Mouse (Mus musculus) cerebellum, adult 11 months (tissue): ENCODE measurements around the gene Prkag3.
A peak's percentile ranks its signal among the peaks of the same experiment; 100 is the strongest.

Source experiments
- DNase-seq: peaks from one replicate; pipeline ENCODE4 v3.0.0; 2022

Gene Prkag3

DNA sequence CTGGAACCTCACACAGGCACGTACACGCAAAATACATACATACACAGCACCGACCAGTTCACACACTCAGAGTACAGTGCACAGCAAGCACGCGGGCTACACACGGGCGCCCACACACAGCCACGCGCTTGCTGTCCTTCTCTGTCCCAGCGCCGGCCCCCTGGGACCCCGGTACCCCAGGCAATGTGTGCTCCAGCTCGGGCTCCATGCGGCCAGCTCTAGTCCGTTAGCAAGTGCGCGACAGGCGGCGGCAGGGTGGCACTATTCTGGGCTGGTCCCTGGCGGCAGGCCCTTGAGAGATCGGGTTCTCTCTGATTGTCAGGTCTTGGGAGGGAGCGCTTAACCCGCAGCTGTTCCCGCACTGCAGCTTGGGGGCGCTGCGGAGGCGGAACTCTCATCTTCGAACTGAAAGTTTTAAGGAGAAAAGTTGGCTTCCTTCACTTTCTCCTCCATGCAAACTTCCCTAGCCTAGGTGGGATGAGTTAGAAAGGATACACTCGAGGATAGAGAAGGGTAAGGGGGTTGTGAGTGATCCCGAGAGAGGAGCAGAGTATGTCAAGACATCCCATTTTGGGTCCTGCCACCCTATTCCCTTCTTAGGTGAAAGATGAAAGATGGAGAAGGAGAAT lies at the start of gene Prkag3:
Gene Prkag3, minus strand, starts transcription at position 579 of the 629 bp plus-strand sequence.
- no peak for DNase-seq

DNA sequence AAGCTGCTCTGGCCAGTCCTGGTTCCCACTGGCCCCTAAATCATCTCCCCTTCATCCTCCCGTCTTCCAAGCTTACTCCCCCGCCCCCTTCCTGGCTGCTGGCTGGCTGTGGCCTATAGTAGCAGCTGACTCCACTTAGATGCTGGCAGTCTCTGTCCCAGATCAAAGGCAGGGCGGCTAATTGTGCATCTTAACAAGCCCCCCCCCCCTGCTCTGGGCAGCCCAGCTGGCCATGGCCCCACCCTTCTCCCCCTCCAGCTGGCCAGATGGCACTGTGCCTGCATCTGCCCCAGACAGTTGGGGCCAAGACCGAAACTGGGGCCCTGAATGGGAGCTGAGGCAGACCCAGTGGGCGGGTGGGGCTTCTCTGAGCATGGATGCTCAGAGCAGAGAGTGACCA lies 48.4 kb upstream of the Prkag3 start:
- no peak for DNase-seq

DNA sequence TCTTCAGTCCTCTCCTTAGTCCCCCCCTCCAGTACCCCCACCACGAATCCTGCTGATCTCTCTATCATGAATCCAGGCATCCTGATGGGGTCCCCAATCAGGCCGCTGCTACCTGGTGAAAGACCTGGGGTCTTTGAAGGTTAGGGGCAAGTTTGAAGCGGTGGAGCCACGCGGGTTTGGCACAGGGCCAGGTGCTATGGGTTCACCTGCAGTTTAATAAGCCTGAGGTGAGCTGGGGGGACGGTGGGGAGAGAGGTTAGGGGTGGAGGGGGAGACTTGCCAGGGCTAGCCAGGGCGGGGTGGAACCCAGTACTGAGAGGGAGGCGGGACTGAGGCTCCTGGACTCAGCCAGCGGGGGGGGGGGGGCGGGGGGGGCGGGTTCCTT lies 46.1 kb upstream of the Prkag3 start:
- no peak for DNase-seq

DNA sequence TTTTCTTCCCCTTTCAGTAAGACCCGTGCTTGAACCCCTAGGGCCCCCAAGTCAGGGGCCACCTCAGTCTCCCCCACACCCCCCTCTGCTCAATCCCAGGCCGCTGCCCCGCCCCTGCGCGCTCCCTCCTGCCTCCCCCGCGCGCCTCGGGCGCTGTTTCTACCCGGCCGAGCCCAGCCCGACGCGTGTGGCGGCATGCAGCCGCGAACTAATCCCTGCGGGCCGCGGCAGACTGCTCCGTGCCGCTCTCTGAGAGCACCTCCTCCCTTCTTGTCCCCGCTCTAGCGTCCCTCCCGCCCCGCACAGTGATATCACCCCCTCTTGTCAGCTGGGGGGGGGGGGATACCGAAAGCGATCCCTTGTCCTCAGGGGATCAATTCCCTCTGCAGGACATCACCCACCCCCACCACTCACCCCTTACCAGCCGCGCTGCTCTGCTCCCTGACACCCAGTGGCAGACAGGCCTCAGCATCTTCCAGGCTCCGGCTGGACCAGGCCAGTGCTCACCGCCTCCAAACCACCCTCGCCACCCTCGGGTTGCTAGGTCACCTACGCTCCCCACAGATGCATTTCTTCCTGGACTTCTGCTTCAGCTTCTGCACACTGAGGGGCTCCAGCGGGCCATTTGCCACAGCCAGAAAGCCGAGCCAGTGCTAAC lies 45.6 kb upstream of the Prkag3 start:
- no peak for DNase-seq

DNA sequence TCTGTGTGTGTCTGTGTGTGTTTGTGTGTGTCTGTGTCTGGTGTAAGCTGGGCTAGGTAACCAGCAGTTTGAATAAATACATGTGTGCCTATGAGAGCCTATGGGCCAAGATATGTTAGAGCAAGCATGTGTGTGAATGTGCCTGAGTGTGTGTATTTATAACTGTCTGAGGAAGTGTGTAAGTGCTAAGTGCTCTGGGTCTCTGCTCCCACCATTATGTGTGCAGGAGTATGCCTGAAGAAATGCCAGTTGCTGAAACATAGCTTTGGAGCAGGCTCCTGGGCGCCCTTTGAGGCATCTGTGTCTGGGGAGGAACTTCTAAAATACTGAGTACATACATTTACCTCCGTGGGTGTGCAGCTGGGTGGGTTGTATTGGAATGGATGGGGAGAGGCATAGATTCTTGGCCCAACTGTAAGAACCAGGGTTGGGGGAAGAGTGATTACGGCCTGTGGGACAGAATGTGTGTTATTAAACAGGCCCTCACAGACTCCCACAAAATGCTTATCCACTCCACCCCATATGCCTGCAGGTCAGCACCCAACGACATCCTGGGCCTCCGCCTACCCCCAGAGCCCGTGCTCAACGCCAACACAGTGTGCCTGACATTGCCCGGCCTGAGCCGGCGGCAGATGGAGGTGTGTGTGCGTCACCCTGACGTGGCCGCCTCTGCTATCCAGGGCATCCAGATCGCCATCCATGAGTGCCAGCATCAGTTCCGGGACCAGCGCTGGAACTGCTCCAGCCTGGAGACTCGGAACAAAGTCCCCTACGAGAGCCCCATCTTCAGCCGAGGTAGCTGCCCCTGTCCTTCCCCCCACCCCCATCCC lies 44.0 kb upstream of the Prkag3 start:
- DNase-seq, result no peak

DNA sequence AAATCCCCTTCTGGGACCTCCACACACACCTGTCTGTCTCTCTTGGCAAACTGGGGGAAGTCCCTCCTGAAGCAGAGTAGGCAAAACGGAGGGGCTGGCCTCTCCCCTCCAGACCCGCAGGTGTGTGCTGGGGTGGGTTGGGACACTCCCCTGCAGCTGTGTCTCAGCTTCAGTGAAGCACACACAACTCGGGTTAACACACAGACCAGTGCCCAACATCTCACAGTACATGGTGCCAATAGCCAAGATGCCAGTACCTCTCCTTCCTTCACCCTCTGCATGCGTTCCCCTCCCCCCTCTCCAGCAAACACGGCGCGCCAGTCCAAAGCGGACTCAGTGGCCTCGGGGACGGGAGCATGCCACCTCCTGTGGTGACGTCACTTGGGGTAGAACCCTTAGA lies 42.2 kb upstream of the Prkag3 start, which contains the start of gene Wnt10a:
Gene Wnt10a, plus strand, starts transcription at position 268 of the 400 bp plus-strand sequence.
- no peak for DNase-seq

DNA sequence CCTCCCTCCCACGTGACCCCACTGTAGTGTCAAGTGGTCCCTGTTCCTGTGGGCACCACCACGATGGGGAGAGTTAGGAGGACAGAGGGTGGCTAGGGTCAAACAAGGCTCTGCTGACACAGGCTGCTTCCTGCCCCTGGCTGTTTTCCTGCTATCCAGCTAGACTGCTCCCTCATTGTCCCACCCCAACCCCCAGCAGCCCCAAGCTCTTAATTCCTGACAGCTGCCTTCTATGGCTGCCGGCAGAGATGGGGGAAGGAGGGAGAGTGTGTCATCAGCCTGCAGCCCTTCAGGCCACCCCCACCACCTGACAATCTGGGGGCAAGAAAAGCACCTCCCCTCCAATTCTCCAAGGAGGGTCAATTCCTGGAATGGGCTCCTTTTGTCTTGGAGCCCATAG lies 41.1 kb upstream of the Prkag3 start:
- no peak for DNase-seq

DNA sequence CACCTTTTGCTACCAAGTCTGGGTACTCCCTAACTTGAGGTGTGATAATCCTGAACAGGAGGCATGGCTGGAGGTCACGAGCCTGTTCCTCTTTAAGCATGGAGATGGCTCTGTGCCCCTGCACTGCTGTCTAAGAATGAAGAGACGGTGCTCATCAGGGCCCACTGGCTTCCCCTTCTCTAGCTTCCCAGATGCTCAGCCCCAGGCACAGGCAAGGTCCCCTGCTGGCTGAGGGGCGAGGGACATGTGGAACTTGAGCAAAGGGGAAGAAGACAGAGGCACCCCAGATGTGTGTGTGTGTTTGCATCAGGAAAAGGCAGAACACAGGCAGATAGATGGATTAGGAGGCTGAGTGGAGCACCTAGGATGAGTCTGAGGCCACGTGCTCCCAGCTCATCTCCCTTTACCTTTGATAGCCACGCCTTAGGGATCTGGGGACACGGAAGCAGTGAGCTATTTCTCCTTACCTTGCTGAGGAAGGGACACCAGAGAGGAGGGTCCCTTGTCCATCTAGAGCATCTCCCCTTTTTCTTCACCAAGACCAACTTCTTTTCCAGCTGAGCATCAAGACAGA lies 39.7 kb upstream of the Prkag3 start:
- no peak for DNase-seq

DNA sequence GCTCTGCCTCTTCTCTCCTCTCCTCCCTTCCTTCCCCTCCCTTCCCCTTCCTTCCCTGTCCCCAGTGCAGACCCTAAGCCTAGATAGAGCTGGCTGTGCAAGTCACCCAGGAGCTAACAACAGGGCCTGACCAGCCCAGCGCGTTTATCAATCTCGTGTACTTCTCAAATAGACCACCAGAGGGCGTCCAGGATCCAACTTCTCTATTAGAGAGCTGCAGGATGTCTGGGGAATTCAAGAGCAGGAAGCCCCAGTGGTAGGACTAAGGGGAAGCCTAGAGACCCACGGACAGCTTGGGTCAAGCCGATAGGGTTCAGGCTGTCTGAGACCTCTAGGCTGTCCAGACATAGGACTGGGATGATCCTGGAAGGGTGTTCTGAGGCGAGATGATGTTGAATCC lies 38.8 kb upstream of the Prkag3 start:
- peak; percentile 73 for DNase-seq

DNA sequence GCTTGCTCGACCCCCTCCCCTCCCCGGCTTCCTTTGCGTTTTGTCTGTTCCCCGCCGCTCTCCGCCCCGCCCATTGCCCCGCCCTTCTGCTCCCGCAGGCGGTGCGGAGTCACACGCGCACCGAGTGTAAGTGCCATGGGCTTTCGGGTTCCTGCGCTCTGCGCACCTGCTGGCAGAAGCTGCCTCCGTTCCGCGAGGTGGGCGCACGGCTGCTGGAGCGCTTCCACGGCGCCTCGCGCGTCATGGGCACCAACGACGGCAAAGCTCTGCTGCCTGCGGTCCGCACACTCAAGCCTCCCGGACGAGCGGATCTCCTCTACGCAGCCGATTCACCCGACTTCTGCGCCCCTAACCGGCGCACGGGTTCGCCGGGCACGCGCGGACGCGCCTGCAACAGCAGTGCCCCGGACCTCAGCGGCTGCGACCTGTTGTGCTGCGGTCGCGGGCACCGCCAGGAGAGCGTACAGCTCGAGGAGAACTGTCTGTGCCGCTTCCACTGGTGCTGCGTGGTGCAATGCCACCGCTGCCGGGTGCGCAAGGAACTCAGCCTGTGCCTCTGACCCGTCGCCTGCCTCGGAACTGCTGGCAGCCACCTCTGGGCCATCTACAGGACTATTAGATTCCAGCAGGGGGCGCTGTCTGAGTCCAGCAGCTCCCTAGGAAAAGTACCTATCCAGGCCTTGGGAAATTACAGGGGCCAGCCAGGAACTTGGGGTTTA lies 35.2 kb upstream of the Prkag3 start:
- DNase-seq, result no peak

DNA sequence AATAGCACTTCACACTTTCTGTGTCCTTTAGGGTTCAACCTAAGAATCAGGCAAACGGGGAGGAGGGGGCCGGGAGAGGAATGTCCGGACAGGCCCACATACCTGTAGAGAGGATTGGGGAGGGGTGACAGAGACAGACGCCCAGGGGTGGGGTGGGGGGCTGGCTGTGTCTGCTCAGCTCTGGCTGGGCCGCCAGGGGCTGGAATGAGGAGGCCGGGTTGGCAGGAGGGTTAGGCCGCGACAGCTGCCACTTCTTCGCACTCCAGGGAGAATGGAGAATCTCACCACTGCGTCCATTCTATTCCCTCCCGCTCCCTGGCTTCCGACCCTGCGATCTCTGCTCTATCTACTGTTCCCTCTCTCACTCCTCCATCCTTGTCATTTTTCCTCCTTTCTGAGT lies 34.5 kb upstream of the Prkag3 start:
- DNase-seq, result no peak

DNA sequence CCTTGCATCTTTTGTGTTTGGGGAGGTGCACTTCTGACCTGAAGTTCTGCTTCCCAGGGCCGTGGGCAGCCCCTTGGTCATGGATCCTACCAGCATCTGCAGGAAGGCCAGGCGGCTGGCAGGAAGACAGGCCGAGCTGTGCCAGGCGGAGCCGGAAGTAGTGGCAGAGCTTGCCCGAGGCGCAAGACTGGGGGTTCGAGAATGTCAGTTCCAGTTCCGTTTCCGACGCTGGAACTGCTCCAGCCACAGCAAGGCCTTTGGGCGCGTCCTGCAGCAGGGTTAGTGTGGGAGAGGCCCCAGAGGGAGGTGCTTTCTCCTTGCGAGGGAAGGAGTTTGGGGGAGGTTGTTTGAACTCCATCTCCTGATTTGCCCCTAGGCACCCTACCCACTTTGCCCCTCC lies 33.0 kb upstream of the Prkag3 start:
- DNase-seq, result no peak

DNA sequence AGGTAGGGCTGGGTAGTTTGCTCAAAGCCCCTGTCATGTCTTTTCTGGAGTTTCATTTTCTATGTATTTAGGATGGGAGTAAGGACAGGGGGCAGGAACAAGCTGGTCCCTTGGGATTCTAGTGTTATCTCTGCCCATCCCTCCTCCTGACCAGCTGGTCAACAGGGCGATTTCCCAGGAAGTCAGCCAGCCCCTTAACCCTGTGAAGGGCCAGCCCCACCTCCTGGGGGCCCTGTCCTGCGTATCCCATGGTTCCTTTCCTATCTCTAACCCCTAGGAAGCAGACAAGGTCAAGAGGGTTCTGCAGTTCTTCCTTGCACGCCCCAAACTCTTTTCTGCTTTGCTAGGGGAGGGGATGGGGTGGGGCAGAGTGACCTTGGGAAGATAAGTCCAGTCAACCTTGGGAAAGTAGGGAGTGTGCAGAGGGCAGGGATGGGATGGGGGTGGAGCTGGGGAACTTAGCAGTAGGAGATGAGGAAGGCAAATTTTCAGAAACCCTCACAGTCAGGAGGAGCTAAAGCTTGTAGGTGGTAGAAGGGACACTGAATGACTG lies 30.0 kb upstream of the Prkag3 start:
- no peak for DNase-seq

DNA sequence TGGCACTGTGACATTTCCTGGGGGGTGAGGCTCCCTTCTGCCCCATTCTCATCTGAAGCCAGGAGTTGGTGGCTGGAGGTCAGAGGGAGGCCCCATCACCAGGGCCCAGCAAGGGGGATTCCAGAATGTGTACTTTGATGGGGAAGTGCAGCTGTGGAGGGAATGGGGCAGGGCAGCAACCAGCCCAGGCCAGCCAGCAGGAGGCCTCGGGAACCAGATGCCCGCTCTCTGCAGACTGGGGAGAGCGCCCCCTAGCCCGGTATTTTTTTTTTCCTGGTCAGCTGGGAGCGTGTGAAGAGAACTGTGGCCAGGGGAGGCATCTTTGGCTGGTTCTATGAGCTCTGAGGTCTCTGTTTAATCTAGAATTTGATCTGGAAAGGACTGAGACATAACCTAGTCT lies 26.8 kb upstream of the Prkag3 start:
- no peak for DNase-seq

DNA sequence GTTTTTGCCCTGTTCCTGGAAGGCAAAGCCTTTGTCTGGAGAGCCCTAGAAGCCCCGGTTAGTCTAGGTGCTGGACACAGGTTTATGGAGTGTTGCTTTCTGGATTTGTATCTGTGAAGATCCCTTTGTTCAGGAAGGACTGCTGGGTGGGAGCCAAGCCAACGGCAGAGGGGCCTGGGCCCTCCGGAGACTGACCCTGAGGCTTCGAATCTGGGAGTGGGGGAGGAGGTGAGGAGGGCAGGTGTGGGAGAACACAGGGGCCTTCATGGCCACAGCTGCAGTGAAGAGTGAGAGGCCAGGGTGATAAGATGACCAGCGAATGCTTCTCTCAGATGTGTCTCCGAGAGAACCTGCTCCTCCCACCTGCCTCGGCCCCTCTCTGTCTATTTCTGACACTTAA lies 25.0 kb upstream of the Prkag3 start:
- no peak for DNase-seq

DNA sequence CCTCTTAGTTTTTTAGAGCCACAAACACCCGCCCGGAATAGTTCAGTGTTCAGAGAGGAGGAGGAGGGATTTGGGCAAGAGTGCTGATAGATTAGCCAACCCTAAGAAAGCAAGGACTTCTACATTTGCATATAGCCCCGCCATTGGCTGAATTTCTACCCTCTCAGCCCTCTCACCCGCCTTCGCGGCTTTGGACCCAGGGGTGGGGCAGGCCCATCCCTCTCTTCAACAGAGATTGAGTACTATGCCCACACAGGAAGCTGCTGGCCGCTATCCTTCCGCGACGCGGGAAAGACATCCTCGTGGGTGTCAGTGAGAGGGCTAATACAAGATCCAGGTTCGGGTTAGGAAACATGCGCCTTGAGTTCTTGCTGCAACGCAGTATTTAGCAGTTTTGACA lies 24.1 kb upstream of the Prkag3 start:
- no peak for DNase-seq

DNA sequence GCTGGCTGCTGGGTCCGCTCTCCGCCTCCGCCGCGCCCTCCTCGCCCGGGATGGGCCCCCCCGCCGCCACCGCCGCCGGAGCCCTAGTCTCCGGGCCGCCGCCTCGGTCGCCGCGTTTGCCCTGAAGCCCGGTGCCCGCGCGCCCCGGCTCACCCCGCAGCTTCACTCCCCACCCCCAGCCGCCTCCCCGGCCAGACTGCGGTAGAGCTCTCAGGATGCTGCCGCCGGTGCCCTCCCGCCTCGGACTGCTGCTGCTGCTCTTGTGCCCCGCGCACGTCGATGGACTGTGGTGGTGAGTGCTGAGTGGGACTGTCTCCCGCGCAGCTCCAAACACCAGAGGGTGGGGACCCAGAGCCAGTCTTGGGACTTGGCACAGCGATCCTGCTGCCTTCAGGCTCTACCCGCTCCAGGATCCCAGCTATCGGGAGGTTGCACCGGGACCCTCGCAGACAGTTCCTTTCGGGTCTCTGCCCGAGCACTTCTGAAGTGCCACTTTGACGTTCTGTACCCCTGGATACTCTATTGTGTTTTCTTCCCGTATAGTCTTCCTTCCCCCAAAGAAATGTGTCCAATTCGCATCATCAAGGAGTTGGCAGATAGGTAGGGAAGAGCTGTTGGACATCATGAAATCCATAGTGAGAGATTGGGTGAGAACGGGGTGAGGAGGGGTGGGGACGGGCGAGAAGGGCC lies 23.1 kb upstream of the Prkag3 start:
- DNase-seq, result no peak

DNA sequence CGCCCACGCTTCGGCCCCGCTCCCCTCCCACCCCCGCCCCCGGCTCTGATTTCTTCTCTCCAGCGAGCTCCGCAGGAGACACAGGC lies 22.7 kb upstream of the Prkag3 start, which contains the start of gene Wnt6:
Gene Wnt6, plus strand, starts transcription at position 48 of the 86 bp plus-strand sequence.
- DNase-seq, result no peak

DNA sequence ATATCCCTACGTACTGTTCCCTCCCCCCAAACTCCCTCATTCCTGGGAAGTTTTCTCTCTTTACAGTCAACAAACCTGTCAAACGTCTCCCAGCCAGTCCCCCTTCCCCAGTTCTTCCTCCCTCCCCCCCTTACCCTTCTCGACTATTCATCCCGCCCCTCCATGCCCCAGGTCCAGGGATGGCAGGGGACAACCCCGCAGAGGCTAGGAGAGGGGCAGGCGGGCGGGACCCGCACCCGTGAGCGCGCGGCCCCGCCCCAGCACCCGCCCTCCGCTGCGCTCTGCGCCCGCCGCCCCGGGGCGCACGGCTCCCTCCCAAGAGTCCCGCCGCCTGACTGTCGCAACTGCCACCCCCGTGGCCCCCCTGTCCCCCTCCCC lies 22.4 kb upstream of the Prkag3 start:
- no peak for DNase-seq

DNA sequence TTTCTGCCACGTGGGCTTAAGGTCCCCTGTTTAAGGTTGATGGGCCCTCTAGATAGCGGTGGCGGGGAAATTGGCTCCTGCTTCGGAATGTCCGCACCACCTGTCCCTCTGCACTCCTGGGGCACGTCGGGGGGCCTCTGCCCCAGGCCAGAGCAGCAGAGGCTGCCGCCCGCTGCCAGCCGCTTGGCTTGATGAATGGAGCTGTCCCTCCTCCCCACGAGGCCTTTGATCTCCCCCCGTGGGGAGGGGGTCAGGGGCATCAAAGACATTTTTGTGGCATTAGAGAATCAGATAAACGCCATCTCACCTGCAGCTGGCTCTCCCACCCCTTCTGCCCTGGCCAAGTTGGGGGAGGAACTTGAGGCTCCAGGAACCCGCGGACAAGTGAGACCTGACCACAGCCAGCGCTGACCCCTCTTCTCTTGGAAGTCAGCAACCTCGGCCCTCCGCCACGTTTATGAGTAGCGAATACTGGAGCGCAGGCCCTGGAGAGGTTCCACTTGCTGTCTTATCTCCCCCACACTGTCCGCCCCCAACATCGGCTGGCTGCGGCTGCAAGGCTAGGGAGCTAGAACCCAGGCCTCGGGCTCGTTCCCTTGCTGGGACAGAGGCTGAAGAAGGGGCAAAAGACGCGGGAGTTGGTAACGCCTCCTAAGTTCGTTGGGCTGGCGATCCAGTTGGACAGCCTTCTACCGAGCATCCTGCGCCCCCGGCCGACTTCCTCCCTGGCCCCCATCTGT lies 21.9 kb upstream of the Prkag3 start:
- no peak for DNase-seq

DNA sequence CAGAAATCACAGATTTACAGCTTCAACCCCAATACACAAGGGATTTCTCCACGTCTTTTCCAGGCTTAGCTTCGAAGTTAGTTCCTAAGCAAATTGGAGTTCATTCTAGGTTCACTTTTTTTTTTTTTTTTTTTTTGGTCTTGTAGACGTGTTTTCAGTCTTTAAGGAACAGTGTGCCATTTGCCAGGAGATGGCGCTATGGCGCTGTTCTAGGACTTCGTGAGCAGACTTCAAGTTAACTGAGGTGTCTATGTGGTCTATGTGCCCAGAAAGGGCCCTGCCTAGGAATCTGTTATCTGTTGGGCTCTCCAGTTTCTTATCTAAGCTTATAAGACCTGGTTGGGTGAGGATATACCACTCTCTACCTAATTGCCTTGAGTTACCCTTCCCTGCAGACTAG lies 14.1 kb upstream of the Prkag3 start:
- DNase-seq, result peak; percentile 20

DNA sequence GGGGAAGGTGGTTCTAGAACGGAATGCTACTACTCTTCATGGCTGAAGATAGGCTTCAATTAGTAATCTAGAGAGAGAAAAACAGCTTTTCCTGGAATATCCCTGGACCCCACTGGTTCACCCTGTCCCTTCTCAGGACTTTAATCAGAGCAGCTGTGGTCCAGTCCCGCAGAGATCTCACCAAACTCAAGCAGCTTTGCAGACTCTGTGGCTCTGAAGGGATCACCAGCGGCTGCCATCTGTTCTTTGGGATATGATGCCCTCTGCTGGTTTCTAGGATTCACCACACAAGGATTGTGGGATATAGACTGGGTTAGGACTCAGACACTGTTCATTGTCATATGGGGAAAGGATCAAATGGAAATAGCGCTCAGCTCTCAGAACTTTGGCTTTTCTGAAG lies 10.8 kb upstream of the Prkag3 start:
- no peak for DNase-seq
